Mouse (Mus musculus): ENCODE measurements around the gene 1700001J03Rik. TPM values are rescaled to one million over a fixed set of nuclear protein-coding genes. Genes with fewer than 3 reads are reported as not detected.

The 1700001J03Rik gene
- polyA plus RNA-seq, 1 experiment from 2014 or later = not detected

DNA sequence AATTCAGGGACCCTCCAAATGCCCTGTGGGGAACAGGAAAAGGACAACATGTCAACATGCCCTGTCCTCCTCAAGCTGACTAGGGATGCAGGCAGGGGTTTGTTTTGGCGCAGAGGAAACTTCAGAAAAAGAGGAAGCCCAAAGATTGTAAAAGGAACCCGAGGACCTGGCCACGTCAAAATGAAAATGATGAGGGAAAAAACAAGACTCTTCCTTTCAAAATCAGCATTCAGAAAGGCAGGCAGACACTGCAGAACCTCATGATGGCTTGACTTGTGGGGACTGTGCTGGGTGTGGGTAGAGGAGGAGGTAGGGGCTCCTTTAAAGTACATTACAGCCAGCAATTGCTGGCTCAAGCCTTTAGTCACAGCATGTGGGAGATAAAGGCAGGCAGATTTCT lies 34.6 kb downstream of the 1700001J03Rik start:
- Histone ChIP-seq H3K4me3 (replicated peaks; ENCODE audit: low read length) (no peak overlapping the region), H3K9me3 (ENCODE audit: control insufficient read depth, low read length) (peaks cover 2% of the 10 kb centered on the region; the same call in 1 of the 2 replicates), H3K9ac (replicated peaks; ENCODE audit: low read depth, low read length) (no peak overlapping the region), H3K36me3 (ENCODE audit: control insufficient read depth, insufficient read depth) (no peaks in the 10 kb centered on the region), H3K27me3 (replicated peaks; ENCODE audit: control insufficient read depth, insufficient read depth, low read length) (no peaks in the 10 kb centered on the region), H3K27ac (ENCODE audit: low read length) (no peak overlapping the region), H3K4me1 (replicated peaks; ENCODE audit: control insufficient read depth, insufficient read depth, low read length) (no peaks in the 10 kb centered on the region), H3K4me2 (ENCODE audit: low read length) (no peak overlapping the region)
- 80% methylated on average over 3 of the region's 3 CpGs for WGBS
- ATAC-seq = no peak

DNA sequence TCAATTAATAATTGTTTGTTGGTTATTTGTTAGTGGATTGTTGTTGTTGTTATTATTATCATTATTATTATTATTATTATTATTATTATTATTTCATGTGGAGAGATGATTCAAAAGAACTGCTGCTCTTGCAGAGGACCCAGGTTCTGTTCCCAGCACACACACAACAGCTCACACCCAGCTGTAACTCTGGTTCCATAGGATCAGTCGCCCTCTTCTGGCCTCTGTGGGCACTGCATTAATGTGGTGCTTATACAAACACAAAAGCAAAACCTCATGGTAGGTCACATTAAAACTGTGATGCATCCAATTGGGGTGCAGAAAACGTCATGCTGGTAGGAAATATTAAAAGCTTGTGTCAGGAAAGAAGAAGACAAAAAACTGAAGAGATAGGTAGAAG lies 37.2 kb downstream of the 1700001J03Rik start:
- ATAC-seq = no peak
- Histone ChIP-seq H3K9ac (replicated peaks; ENCODE audit: low read depth, low read length) (no peak overlapping the region), H3K27me3 (replicated peaks; ENCODE audit: control insufficient read depth, insufficient read depth, low read length) (no peaks in the 10 kb centered on the region), H3K4me2 (ENCODE audit: low read length) (no peak overlapping the region), H3K4me1 (replicated peaks; ENCODE audit: control insufficient read depth, insufficient read depth, low read length) (no peaks in the 10 kb centered on the region), H3K9me3 (ENCODE audit: control insufficient read depth, low read length) (peaks cover 2% of the 10 kb centered on the region; the same call in 1 of the 2 replicates), H3K36me3 (ENCODE audit: control insufficient read depth, insufficient read depth) (no peaks in the 10 kb centered on the region), H3K4me3 (replicated peaks; ENCODE audit: low read length) (no peak overlapping the region), H3K27ac (ENCODE audit: low read length) (no peak overlapping the region)
- 40% methylated on average over 2 of the region's 2 CpGs for WGBS

Other genes starting within 250 kb of the 1700001J03Rik start
- not detected in 2 replicates for gene Cyp3a25, start 175.7 kb downstream of the 1700001J03Rik start, polyA plus RNA-seq (2015; fragmentation: Nextera tagmentation; extraction: Ambion mirVana)
- gene Cyp3a59, start 106.0 kb downstream of the 1700001J03Rik start, polyA plus RNA-seq (2015; fragmentation: Nextera tagmentation; extraction: Ambion mirVana) = not detected in 2 replicates
- gene Gm5565, start 24.8 kb downstream of the 1700001J03Rik start, polyA plus RNA-seq (2015; fragmentation: Nextera tagmentation; extraction: Ambion mirVana) = not detected in 2 replicates
- gene Gm6309, start 14.6 kb downstream of the 1700001J03Rik start, polyA plus RNA-seq (2015; fragmentation: Nextera tagmentation; extraction: Ambion mirVana) = not detected in 2 replicates
- gene Rnf6, start 36.3 kb upstream of the 1700001J03Rik start, polyA plus RNA-seq (2015; fragmentation: Nextera tagmentation; extraction: Ambion mirVana) = 32.2 and 33.2 TPM in 2 replicates
- gene Cdk8, start 45.9 kb upstream of the 1700001J03Rik start, polyA plus RNA-seq (2015; fragmentation: Nextera tagmentation; extraction: Ambion mirVana) = 16.3 and 18.0 TPM in 2 replicates
- 12.8 and 15.1 TPM in 2 replicates for gene Wasf3, start 199.7 kb upstream of the 1700001J03Rik start, polyA plus RNA-seq (2015; fragmentation: Nextera tagmentation; extraction: Ambion mirVana)

All from forebrain, embryonic 16.5 days (tissue).